Comparison of ENCODE assay signal across 7 mouse cellular contexts in the genomic region with DNA sequence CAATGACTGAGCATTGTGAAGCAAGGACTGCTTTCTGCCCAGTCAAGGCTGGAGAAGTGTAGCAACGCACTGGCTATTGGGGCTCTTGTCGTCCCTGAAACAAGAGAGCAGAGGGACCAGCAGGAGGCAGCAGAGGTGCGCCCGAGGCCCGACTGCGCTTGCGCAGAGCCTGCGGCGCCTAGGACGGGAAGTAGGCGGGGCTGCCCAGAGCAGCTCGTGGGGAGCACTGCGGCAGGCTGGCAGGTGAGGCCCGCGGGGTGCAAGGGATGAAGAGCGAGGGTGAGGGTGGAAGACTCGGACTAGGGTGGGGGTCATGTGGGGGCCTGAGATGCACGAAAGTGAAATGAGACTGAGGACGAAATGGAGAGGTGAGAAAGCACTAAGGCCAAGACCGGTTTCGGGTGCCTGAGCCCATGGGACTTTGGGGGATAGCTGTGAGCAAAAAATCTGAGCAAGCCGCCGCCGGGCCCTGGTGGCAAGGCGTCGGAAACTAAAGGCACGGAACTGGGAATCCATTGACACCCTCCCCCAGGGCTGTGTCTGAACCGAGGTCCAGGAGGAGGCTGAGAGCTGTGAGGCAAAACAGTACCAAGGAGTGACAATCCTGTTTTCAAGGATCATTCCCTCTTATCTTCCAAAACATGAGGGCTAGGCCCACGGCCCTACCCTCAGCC. TPM values are rescaled to one million over a fixed set of nuclear protein-coding genes. Genes with fewer than 3 reads are reported as not detected.
DNase-seq lines count a peak whose midpoint lies in the region; ATAC-seq lines count a peak whose summit lies in the region.

A gene (plus strand): TSS at position 88 of the 674 bp plus-strand sequence.

- no peaks in the 10 kb centered on the region for H3K9me3 ChIP-seq in embryonic facial prominence, embryonic 12.5 days
- H3K9me3 ChIP-seq in limb, embryonic 11.5 days (ENCODE audit: control insufficient read depth, low read length): no peaks in the 10 kb centered on the region
- no peaks in the 10 kb centered on the region for H3K9me3 ChIP-seq in midbrain, embryonic 14.5 days (ENCODE audit: control insufficient read depth, low read length)

- H3K4me3 ChIP-seq in embryonic facial prominence, embryonic 12.5 days: peak within 1 kb of the TSS; percentile 54
- H3K4me3 ChIP-seq in limb, embryonic 11.5 days (ENCODE audit: low read depth, low read length): peak within 1 kb of the TSS; percentile 50
- peak within 1 kb of the TSS; percentile 60 for H3K4me3 ChIP-seq in midbrain, embryonic 14.5 days (replicated peaks; ENCODE audit: low read depth, low read length)

- no peaks in the 10 kb centered on the region for H3K27me3 ChIP-seq in embryonic facial prominence, embryonic 12.5 days
- no peaks in the 10 kb centered on the region for H3K27me3 ChIP-seq in limb, embryonic 11.5 days (ENCODE audit: control insufficient read depth, insufficient read depth, low read length)
- H3K27me3 ChIP-seq in midbrain, embryonic 14.5 days (ENCODE audit: control insufficient read depth, insufficient read depth, low read length): no peaks in the 10 kb centered on the region

- DNase-seq in adrenal gland, postnatal 25 days: peak; percentile 97
- DNase-seq in heart, adult 11 months: peak; percentile 99
- peak; percentile 97 for DNase-seq in kidney, adult 18-20 months
- peak; percentile 96 for DNase-seq in limb, embryonic 11.5 days (ENCODE audit: low spot score)
- DNase-seq in midbrain, embryonic 14.5 days: peak; percentile 96
- peak; percentile 94 to 96 for DNase-seq in spleen, adult 18-20 months

- peaks cover 26% of the 10 kb centered on the region for H3K36me3 ChIP-seq in embryonic facial prominence, embryonic 12.5 days
- peaks cover 3% of the 10 kb centered on the region; the same call in 1 of the 2 replicates for H3K36me3 ChIP-seq in limb, embryonic 11.5 days (ENCODE audit: control insufficient read depth, insufficient read depth, low read length)
- H3K36me3 ChIP-seq in midbrain, embryonic 14.5 days (ENCODE audit: control insufficient read depth, insufficient read depth, low read length): peaks cover 20% of the 10 kb centered on the region

- H3K4me1 ChIP-seq in embryonic facial prominence, embryonic 12.5 days: 0 out of 2 replicates have a peak, but pooled peaks cover 14% of the 10 kb centered on the region
- H3K4me1 ChIP-seq in limb, embryonic 11.5 days (ENCODE audit: control insufficient read depth, insufficient read depth, low read length): peaks cover 9% of the 10 kb centered on the region; the same call in 1 of the 2 replicates
- H3K4me1 ChIP-seq in midbrain, embryonic 14.5 days (ENCODE audit: control insufficient read depth, insufficient read depth, low read length): peaks cover 13% of the 10 kb centered on the region

- H3K9ac ChIP-seq in embryonic facial prominence, embryonic 12.5 days: peak within 1 kb of the TSS; percentile 73
- peak within 1 kb of the TSS; percentile 71 for H3K9ac ChIP-seq in limb, embryonic 11.5 days (ENCODE audit: low read length)
- H3K9ac ChIP-seq in midbrain, embryonic 14.5 days (replicated peaks; ENCODE audit: low read length): peak within 1 kb of the TSS; percentile 83

- peak within 1 kb of the TSS; percentile 74 for H3K4me2 ChIP-seq in embryonic facial prominence, embryonic 12.5 days (replicated peaks)
- H3K4me2 ChIP-seq in limb, embryonic 11.5 days (ENCODE audit: low read depth, severe bottlenecking): peak within 1 kb of the TSS; percentile 85
- H3K4me2 ChIP-seq in midbrain, embryonic 14.5 days (ENCODE audit: low read length): peak within 1 kb of the TSS; percentile 84

- WGBS in embryonic facial prominence, embryonic 12.5 days: under 1% methylated on average over 29 of the region's 29 CpGs
- under 1% methylated on average over 29 of the region's 29 CpGs for WGBS in limb, embryonic 11.5 days
- WGBS in midbrain, embryonic 14.5 days: under 1% methylated on average over 29 of the region's 29 CpGs

- peak within 1 kb of the TSS; percentile 47; the same call in 1 of the 2 replicates for H3K27ac ChIP-seq in embryonic facial prominence, embryonic 12.5 days
- no peak within 1 kb of the TSS for H3K27ac ChIP-seq in limb, embryonic 11.5 days (replicated peaks; ENCODE audit: low read depth, low read length)
- H3K27ac ChIP-seq in midbrain, embryonic 14.5 days (replicated peaks; ENCODE audit: low read depth, low read length): peak within 1 kb of the TSS; percentile 72

- peak; percentile 87 for ATAC-seq in embryonic facial prominence, embryonic 12.5 days (ENCODE audit: insufficient number of reproducible peaks, insufficient read depth, low FRiP score, low TSS enrichment)
- peak; percentile 90 for ATAC-seq in limb, embryonic 11.5 days (ENCODE audit: insufficient number of reproducible peaks, low FRiP score, low TSS enrichment, low read depth)
- ATAC-seq in midbrain, embryonic 14.5 days (ENCODE audit: low FRiP score, low TSS enrichment): peak; percentile 92

RNA-seq across cellular contexts. Expression of the gene that starts here (rescaled TPM):
- total RNA-seq in adrenal gland, postnatal 25 days (2021): 42.7 and 45.4 TPM in 2 replicates
- 36.3 and 38.4 TPM in 2 replicates for polyA plus RNA-seq in embryonic facial prominence, embryonic 12.5 days (2016; fragmentation: Nextera tagmentation; extraction: Ambion mirVana)
- polyA plus RNA-seq in limb, embryonic 11.5 days (2014; fragmentation: Nextera tagmentation; extraction: Ambion mirVana): 26.5 and 31.0 TPM in 2 replicates
- 15.5 and 17.4 TPM in 2 replicates for polyA plus RNA-seq in midbrain, embryonic 14.5 days (2014; fragmentation: Nextera tagmentation; extraction: Ambion mirVana)
